Mouse (Mus musculus) olfactory bulb, adult 2 months (tissue): ENCODE results near the gene Clec3a.

ENCODE experiments used
- CTCF ChIP-seq: fragments of 200-500 bp; IDR thresholded peaks from 2 replicates; pipeline ENCODE4 v1.5.1; 2012; ENCODE audit warnings: low read depth, mild to moderate bottlenecking, low read length, moderate library complexity; ENCODE audit not compliant: insufficient read depth
- POLR2A ChIP-seq: fragments of 200-500 bp; IDR thresholded peaks from 2 replicates; pipeline ENCODE4 v1.6.1; 2012; ENCODE audit warnings: mild to moderate bottlenecking, low read depth, low read length, moderate library complexity; ENCODE audit not compliant: insufficient read depth

- TF ChIP-seq POLR2A, result no peak
- no peak for TF ChIP-seq CTCF
Measured at GRCm38 (mm10) chr8:114390465-114391254, 27.2 kb upstream of the Clec3a start.
